Mouse (Mus musculus): ENCODE measurements at regions not wholly inside any gene's neighbourhood (a gene's known extent, or its start where the extent isn't known, plus 50 kb on each side); places are given as distances from the start of the nearest gene placed in this dataset.

GRCm38 (mm10) chr15:65535606-65536005 is 520.9 kb upstream of the Gm21961 start (continued):
- no peak for TF ChIP-seq CHD1 (IDR thresholded peaks at IDR 0.05; ENCODE audit: low read depth, low read length)
- TF ChIP-seq GATA1 (IDR thresholded peaks at IDR 0.05; ENCODE audit: low read depth, low read length), result no peak
- TF ChIP-seq MYC (IDR thresholded peaks at IDR 0.05; ENCODE audit: low read depth, low read length), result no peak

DNA sequence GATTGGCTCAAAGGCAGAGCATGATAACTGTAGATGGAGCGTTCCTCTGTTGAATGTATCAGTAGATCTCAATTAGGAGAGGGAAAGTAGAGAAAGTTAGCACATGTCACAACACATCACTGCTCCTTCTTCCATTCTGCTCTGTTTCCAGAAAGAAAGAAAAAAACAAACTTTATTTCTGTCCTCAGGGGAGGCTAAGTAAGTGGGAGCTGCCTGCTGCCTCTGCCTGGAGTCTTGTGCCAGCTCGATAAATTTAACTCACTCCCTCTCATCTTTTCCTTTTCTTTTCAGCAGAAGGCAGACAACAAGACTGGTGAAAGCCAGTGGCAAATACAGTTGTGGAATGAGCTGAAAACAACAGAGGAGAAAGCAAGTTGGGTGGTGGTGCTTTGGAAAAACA is 517.5 kb upstream of the Gm21961 start:
- no peak overlapping the region for H3K9ac ChIP-seq (ENCODE audit: control insufficient read depth, low read depth, low read length, poor library complexity, severe bottlenecking)
- H3K9me3 ChIP-seq (replicated peaks; ENCODE audit: insufficient read depth, low read length), result no peaks in the 10 kb centered on the region
- H3K27me3 ChIP-seq (ENCODE audit: control insufficient read depth in 1 of 2, insufficient read depth in 2 of 2, low read length in 2 of 2), result no peaks in the 10 kb centered on the region
- no peaks in the 10 kb centered on the region for H3K36me3 ChIP-seq (ENCODE audit: control insufficient read depth in 1 of 2, insufficient read depth in 2 of 2, low read length in 2 of 2)
- no peak overlapping the region for H3K27ac ChIP-seq (ENCODE audit: control insufficient read depth, low read depth, low read length)
- no peak for TF ChIP-seq KAT2A (conservative IDR thresholded peaks at IDR 0.05; ENCODE audit: low read depth, low read length)
- TF ChIP-seq UBTF (IDR thresholded peaks at IDR 0.05; ENCODE audit: borderline replicate concordance, insufficient read depth, low read depth, low read length), result no peak
- TF ChIP-seq RCOR1 (IDR thresholded peaks at IDR 0.05; ENCODE audit: low read depth, low read length), result no peak
- no peak for TF ChIP-seq ZNF384 (IDR thresholded peaks at IDR 0.05; ENCODE audit: low read depth, low read length)
- TF ChIP-seq ZKSCAN1 (IDR thresholded peaks at IDR 0.05; ENCODE audit: low read depth, low read length), result no peak
- TF ChIP-seq CHD2 (IDR thresholded peaks at IDR 0.05; ENCODE audit: low read length), result no peak
- H3K4me1 ChIP-seq (ENCODE audit: control insufficient read depth in 1 of 2, insufficient read depth in 2 of 2, low read length in 2 of 2), result no peaks in the 10 kb centered on the region
- H3K4me3 ChIP-seq (ENCODE audit: control insufficient read depth in 1 of 2, insufficient read depth in 1 of 2, low read depth in 2 of 2, low read length in 2 of 2), result no peak overlapping the region
- no peaks in the 10 kb centered on the region for H3K79me2 ChIP-seq (ENCODE audit: control insufficient read depth, insufficient read depth, low read length, poor library complexity)
- no peak for DNase-seq (ENCODE audit: low read depth, low spot score)

DNA sequence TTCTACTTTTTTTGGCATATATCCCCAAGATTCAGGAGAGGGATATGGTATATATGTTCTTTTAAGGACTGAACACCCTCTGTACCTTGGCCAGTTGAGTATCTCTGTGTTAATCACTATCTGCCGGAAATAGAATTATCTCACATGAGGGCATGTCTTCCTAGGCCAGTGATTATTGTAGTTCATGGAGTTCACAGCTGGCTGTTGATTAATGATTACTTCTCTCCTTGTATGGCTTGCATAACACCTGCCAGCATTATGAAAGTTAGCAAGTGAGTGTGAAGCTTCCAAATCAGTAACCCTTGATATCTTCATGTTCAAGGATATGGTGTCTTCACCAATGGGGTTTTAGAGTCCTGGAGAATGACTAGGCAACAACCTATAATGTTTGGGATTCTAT is 488.0 kb upstream of the Gm21961 start:
- no peaks in the 10 kb centered on the region for H3K4me1 ChIP-seq (ENCODE audit: control insufficient read depth in 1 of 2, insufficient read depth in 2 of 2, low read length in 2 of 2)
- no peak for TF ChIP-seq MYC (IDR thresholded peaks at IDR 0.05; ENCODE audit: low read depth, low read length)
- TF ChIP-seq HCFC1 (IDR thresholded peaks at IDR 0.05; ENCODE audit: low read depth, low read length), result no peak
- TF ChIP-seq SIN3A (IDR thresholded peaks at IDR 0.05; ENCODE audit: low read length), result no peak
- TF ChIP-seq GABPA (IDR thresholded peaks at IDR 0.05; ENCODE audit: low read depth, low read length), result no peak
- TF ChIP-seq ZKSCAN1 (IDR thresholded peaks at IDR 0.05; ENCODE audit: low read depth, low read length), result no peak
- TF ChIP-seq ELF1 (IDR thresholded peaks at IDR 0.05; ENCODE audit: low read depth, low read length), result no peak
- TF ChIP-seq MXI1 (IDR thresholded peaks at IDR 0.05; ENCODE audit: low read depth, low read length), result no peak
- no peak for TF ChIP-seq POLR2AphosphoS2 (IDR thresholded peaks at IDR 0.05; ENCODE audit: low read length)
- no peak for TF ChIP-seq TAL1 (IDR thresholded peaks at IDR 0.05; ENCODE audit: low read length)
- no peak for TF ChIP-seq RCOR1 (IDR thresholded peaks at IDR 0.05; ENCODE audit: low read depth, low read length)
- no peak for TF ChIP-seq CTCF (IDR thresholded peaks at IDR 0.05 in 2 of 3, conservative IDR thresholded peaks at IDR 0.05 in 1 of 3; ENCODE audit: control insufficient read depth in 1 of 3, insufficient read depth in 1 of 3, low read depth in 2 of 3, low read length in 3 of 3, poor library complexity in 1 of 3, severe bottlenecking in 1 of 3)
- H3K9me3 ChIP-seq (replicated peaks; ENCODE audit: insufficient read depth, low read length), result no peaks in the 10 kb centered on the region
- H3K27me3 ChIP-seq (ENCODE audit: control insufficient read depth in 1 of 2, insufficient read depth in 2 of 2, low read length in 2 of 2), result no peaks in the 10 kb centered on the region
- no peak for DNase-seq (ENCODE audit: low read depth, low spot score)
- H3K4me3 ChIP-seq (ENCODE audit: control insufficient read depth in 1 of 2, insufficient read depth in 1 of 2, low read depth in 2 of 2, low read length in 2 of 2), result no peak overlapping the region
- H3K27ac ChIP-seq (ENCODE audit: control insufficient read depth, low read depth, low read length), result no peak overlapping the region
- H3K9ac ChIP-seq (ENCODE audit: control insufficient read depth, low read depth, low read length, poor library complexity, severe bottlenecking), result no peak overlapping the region
- H3K36me3 ChIP-seq (ENCODE audit: control insufficient read depth in 1 of 2, insufficient read depth in 2 of 2, low read length in 2 of 2), result no peaks in the 10 kb centered on the region
- H3K79me2 ChIP-seq (ENCODE audit: control insufficient read depth, insufficient read depth, low read length, poor library complexity), result no peaks in the 10 kb centered on the region

All from MEL (cell line).